Mouse (Mus musculus): ENCODE measurements at regions not wholly inside any gene's neighbourhood (a gene's known extent, or its start where the extent isn't known, plus 50 kb on each side); places are given as distances from the start of the nearest gene placed in this dataset.

DNA sequence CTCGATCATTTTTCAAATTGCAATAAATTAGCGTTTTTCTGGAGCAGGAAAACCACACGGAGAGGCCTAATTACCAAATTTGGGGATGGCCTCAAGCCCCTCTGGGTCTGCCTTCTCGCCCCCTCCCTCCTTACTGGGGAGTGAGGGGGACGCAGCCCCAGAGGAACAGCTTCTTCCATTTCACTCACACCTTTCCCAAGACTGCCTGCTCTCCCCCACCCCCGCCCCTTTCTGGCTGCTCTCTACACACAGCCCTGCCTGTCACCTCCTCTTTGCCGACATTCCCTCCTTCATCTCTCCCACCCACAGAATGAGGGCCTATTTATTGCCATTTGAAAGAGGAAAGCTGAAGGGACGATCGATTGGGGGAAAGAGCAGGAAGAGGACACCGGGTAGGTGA lies 97.2 kb upstream of the Pja1 start:
- ATAC-seq (replicated peaks; ENCODE audit: insufficient number of reproducible peaks, low FRiP score, low TSS enrichment), result no peak
- Histone ChIP-seq H3K27ac (ENCODE audit: low read depth, low read length) (no peak overlapping the region), H3K4me3 (ENCODE audit: low read depth, low read length) (no peak overlapping the region), H3K9ac (ENCODE audit: low read depth, low read length) (no peak overlapping the region), H3K4me1 (ENCODE audit: control insufficient read depth, insufficient read depth, low read length) (no peaks in the 10 kb centered on the region), H3K9me3 (replicated peaks; ENCODE audit: control insufficient read depth, low read length) (no peaks in the 10 kb centered on the region), H3K27me3 (ENCODE audit: control insufficient read depth, insufficient read depth, low read length) (peaks cover 40% of the 10 kb centered on the region), H3K4me2 (peak overlapping the region; percentile 55), H3K36me3 (ENCODE audit: control insufficient read depth, insufficient read depth, low read length) (no peaks in the 10 kb centered on the region)
- 15% methylated on average over 8 of the region's 10 CpGs for WGBS (ENCODE audit: insufficient replicate concordance)

DNA sequence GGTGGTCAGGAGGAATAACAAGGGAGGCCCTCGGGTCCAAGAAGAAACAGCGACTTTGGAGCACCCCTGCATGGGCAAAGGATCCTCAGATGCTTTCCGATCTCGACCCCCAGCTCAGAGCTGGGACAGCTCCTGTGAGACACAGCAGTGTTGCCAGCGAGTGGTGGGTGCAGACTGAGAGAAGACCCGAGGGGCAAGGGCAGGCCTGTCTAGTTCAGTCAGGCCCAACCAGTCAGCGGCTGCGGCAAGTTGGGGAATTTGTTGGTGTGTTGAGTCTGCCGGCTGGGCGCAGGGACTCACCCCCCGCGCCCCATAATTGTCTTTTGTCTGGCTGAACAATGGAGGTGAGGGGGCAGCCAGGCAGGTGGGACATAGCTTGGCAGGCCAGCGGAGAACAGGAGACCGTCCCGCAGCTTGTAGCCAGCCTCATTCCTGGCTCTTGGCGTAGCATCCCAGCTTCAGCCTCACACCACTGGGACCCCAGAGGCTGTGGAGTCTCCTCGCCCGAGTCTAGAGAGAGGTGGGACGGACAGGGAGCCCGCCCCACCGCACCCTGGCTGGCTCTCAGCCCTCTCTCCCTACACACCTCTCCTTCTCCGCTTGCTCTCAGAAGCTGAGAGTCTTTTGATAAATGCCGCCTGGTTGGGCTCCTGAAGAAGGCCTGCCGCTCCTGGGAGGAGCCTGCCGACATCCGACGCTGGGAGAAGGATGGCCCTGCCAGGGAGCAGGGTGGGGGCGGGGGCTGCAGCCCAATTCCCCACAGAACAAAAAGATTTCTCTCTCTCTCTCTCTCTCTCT lies 96.5 kb upstream of the Pja1 start:
- no peak overlapping the region for H3K27ac ChIP-seq (ENCODE audit: low read depth, low read length)
- 20% methylated on average over 26 of the region's 28 CpGs for WGBS (ENCODE audit: insufficient replicate concordance)
- H3K36me3 ChIP-seq (ENCODE audit: control insufficient read depth, insufficient read depth, low read length), result no peaks in the 10 kb centered on the region
- H3K27me3 ChIP-seq (ENCODE audit: control insufficient read depth, insufficient read depth, low read length), result peaks cover 42% of the 10 kb centered on the region
- H3K9me3 ChIP-seq (replicated peaks; ENCODE audit: control insufficient read depth, low read length), result no peaks in the 10 kb centered on the region
- peak overlapping the region; percentile 55 for H3K4me2 ChIP-seq
- H3K4me3 ChIP-seq (ENCODE audit: low read depth, low read length), result no peak overlapping the region
- ATAC-seq (replicated peaks; ENCODE audit: insufficient number of reproducible peaks, low FRiP score, low TSS enrichment), result peak; percentile 63; the same call in 1 of the 2 replicates
- no peak overlapping the region for H3K9ac ChIP-seq (ENCODE audit: low read depth, low read length)
- no peaks in the 10 kb centered on the region for H3K4me1 ChIP-seq (ENCODE audit: control insufficient read depth, insufficient read depth, low read length)

DNA sequence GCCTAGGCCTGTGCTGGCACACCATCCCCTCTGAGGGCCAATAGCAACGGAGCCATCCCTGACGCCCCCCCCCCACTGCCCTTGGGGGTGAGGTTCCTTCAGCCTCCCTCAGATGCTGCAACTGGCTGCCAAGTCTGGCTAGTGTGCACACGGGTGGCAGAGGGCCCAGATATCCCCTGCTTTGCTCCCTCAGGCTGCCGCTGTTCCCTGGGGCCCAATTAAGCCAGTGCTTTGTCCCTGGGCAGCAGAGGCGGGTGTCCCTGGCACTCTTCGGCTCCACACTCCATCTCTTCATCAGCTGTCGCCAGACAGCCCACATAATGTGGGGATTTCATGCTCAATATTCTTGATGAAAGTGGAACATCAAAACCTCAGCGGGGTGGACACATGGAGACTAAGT lies 90.9 kb upstream of the Pja1 start:
- 62% methylated on average over 8 of the region's 8 CpGs for WGBS (ENCODE audit: insufficient replicate concordance)
- Histone ChIP-seq H3K36me3 (ENCODE audit: control insufficient read depth, insufficient read depth, low read length) (no peaks in the 10 kb centered on the region), H3K27ac (ENCODE audit: low read depth, low read length) (no peak overlapping the region), H3K27me3 (ENCODE audit: control insufficient read depth, insufficient read depth, low read length) (peaks cover 43% of the 10 kb centered on the region), H3K4me2 (no peak overlapping the region), H3K9me3 (replicated peaks; ENCODE audit: control insufficient read depth, low read length) (no peaks in the 10 kb centered on the region), H3K4me3 (ENCODE audit: low read depth, low read length) (no peak overlapping the region), H3K9ac (ENCODE audit: low read depth, low read length) (no peak overlapping the region), H3K4me1 (ENCODE audit: control insufficient read depth, insufficient read depth, low read length) (no peaks in the 10 kb centered on the region; the same call in 1 of the 2 replicates)
- no peak for ATAC-seq (replicated peaks; ENCODE audit: insufficient number of reproducible peaks, low FRiP score, low TSS enrichment)

GRCm38 (mm10) chrX:99560699-99561098 lies 89.6 kb upstream of the Pja1 start:
- Histone ChIP-seq H3K9ac (ENCODE audit: low read depth, low read length) (no peak overlapping the region), H3K4me1 (ENCODE audit: control insufficient read depth, insufficient read depth, low read length) (no peaks in the 10 kb centered on the region; the same call in 1 of the 2 replicates), H3K4me2 (no peak overlapping the region), H3K9me3 (replicated peaks; ENCODE audit: control insufficient read depth, low read length) (no peaks in the 10 kb centered on the region), H3K36me3 (ENCODE audit: control insufficient read depth, insufficient read depth, low read length) (no peaks in the 10 kb centered on the region), H3K4me3 (ENCODE audit: low read depth, low read length) (no peak overlapping the region), H3K27me3 (ENCODE audit: control insufficient read depth, insufficient read depth, low read length) (peaks cover 36% of the 10 kb centered on the region), H3K27ac (ENCODE audit: low read depth, low read length) (no peak overlapping the region)
- WGBS (ENCODE audit: insufficient replicate concordance), result 53% methylated on average over 2 of the region's 2 CpGs
- no peak for ATAC-seq (replicated peaks; ENCODE audit: insufficient number of reproducible peaks, low FRiP score, low TSS enrichment)

GRCm38 (mm10) chrX:99556876-99557354 lies 85.8 kb upstream of the Pja1 start:
- no peak overlapping the region for H3K27ac ChIP-seq (ENCODE audit: low read depth, low read length)
- 45% methylated on average over 8 of the region's 8 CpGs for WGBS (ENCODE audit: insufficient replicate concordance)
- H3K36me3 ChIP-seq (ENCODE audit: control insufficient read depth, insufficient read depth, low read length), result no peaks in the 10 kb centered on the region

DNA sequence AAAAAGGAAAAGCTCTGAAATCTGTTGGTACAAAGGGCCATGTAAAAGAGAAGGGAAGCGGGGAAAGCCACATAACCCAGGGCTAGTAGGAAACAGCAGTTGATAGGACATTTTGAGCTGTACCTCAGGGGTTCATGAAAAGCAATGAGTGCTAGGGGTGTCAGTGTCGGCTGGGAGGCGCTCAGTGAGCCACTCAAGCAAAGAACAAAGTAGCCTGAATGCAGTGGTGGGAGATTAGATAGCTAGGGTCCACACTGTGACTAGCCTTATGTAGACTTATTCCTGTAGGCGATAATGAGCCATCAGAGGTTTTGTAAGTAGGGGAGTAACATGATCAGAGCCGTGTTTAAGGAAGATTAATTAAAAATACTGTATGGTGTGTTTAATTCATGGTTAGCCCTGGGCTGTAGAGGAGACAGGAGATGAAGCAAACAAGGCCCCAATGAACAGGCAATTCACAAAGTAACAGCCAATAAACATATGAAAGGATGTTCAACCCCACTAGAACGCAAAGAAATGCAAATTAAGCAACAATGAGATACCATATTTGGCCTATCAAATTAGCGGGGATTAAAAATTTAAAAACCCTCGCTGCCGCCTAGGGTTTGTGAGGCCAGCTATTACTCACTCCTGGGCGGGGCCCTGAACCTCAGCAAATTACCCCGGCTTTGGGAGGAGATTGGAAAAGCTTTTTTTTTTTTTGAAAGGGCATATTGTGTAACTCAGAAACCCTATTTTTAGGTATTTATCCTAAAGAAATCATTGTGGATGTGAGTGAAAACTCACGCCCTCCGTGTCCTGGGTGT lies 85.1 kb upstream of the Pja1 start:
- Histone ChIP-seq H3K4me1 (ENCODE audit: control insufficient read depth, insufficient read depth, low read length) (peaks cover 3% of the 10 kb centered on the region; the same call in 1 of the 2 replicates), H3K4me2 (no peak overlapping the region), H3K9me3 (replicated peaks; ENCODE audit: control insufficient read depth, low read length) (no peaks in the 10 kb centered on the region), H3K4me3 (ENCODE audit: low read depth, low read length) (no peak overlapping the region), H3K36me3 (ENCODE audit: control insufficient read depth, insufficient read depth, low read length) (no peaks in the 10 kb centered on the region), H3K9ac (ENCODE audit: low read depth, low read length) (no peak overlapping the region), H3K27me3 (ENCODE audit: control insufficient read depth, insufficient read depth, low read length) (peaks cover 26% of the 10 kb centered on the region), H3K27ac (ENCODE audit: low read depth, low read length) (no peak overlapping the region)
- ATAC-seq (replicated peaks; ENCODE audit: insufficient number of reproducible peaks, low FRiP score, low TSS enrichment), result no peak
- WGBS (ENCODE audit: insufficient replicate concordance), result 38% methylated on average over 13 of the region's 13 CpGs

More at GRCm38 (mm10) chrX:99556876-99557354, 85.8 kb upstream of the Pja1 start:
- Histone ChIP-seq H3K27me3 (ENCODE audit: control insufficient read depth, insufficient read depth, low read length) (peaks cover 29% of the 10 kb centered on the region), H3K9ac (ENCODE audit: low read depth, low read length) (no peak overlapping the region), H3K9me3 (replicated peaks; ENCODE audit: control insufficient read depth, low read length) (no peaks in the 10 kb centered on the region), H3K4me2 (no peak overlapping the region), H3K4me1 (ENCODE audit: control insufficient read depth, insufficient read depth, low read length) (peaks cover 3% of the 10 kb centered on the region; the same call in 1 of the 2 replicates), H3K4me3 (ENCODE audit: low read depth, low read length) (no peak overlapping the region)
- no peak for ATAC-seq (replicated peaks; ENCODE audit: insufficient number of reproducible peaks, low FRiP score, low TSS enrichment)

DNA sequence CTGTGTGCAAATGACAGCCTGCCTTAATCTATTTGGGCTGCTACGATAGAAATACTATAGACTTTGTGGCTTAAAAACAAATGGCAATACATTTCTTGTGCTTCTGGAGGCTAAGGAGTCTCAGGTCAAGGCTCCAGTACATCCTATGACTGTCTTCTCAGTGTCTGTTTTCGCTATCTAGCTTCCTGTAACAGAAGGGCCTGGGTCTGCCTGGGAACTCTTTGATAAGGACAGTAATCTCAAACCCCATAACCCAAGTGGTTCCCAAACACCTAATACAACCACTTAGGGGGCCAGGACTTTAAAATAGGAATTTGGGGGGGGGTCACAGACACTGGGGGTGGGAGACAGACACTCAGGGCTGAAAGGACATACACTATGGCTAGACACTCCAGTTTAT lies 81.7 kb upstream of the Pja1 start:
- Histone ChIP-seq H3K4me3 (ENCODE audit: low read depth, low read length) (no peak overlapping the region), H3K27ac (ENCODE audit: low read depth, low read length) (no peak overlapping the region), H3K27me3 (ENCODE audit: control insufficient read depth, insufficient read depth, low read length) (peaks cover 13% of the 10 kb centered on the region), H3K9me3 (replicated peaks; ENCODE audit: control insufficient read depth, low read length) (no peaks in the 10 kb centered on the region), H3K9ac (ENCODE audit: low read depth, low read length) (no peak overlapping the region), H3K36me3 (ENCODE audit: control insufficient read depth, insufficient read depth, low read length) (no peaks in the 10 kb centered on the region), H3K4me2 (no peak overlapping the region), H3K4me1 (ENCODE audit: control insufficient read depth, insufficient read depth, low read length) (peaks cover 16% of the 10 kb centered on the region)
- 52% methylated on average over 2 of the region's 2 CpGs for WGBS (ENCODE audit: insufficient replicate concordance)
- ATAC-seq (replicated peaks; ENCODE audit: insufficient number of reproducible peaks, low FRiP score, low TSS enrichment), result no peak

GRCm38 (mm10) chrX:99550057-99550760 lies 79.1 kb upstream of the Pja1 start:
- Histone ChIP-seq H3K4me3 (ENCODE audit: low read depth, low read length) (no peak overlapping the region), H3K27ac (ENCODE audit: low read depth, low read length) (no peak overlapping the region), H3K4me2 (no peak overlapping the region), H3K36me3 (ENCODE audit: control insufficient read depth, insufficient read depth, low read length) (no peaks in the 10 kb centered on the region), H3K9ac (ENCODE audit: low read depth, low read length) (no peak overlapping the region), H3K4me1 (ENCODE audit: control insufficient read depth, insufficient read depth, low read length) (peaks cover 16% of the 10 kb centered on the region), H3K9me3 (replicated peaks; ENCODE audit: control insufficient read depth, low read length) (no peaks in the 10 kb centered on the region), H3K27me3 (ENCODE audit: control insufficient read depth, insufficient read depth, low read length) (peaks cover 5% of the 10 kb centered on the region)
- 28% methylated on average over 7 of the region's 7 CpGs for WGBS (ENCODE audit: insufficient replicate concordance)
- ATAC-seq (replicated peaks; ENCODE audit: insufficient number of reproducible peaks, low FRiP score, low TSS enrichment), result 0 out of 2 replicates have a peak, but pooled peaks have one; percentile 39
